Mouse (Mus musculus) adrenal gland, postnatal 36 days (tissue): Measurements from ENCODE around the gene Hsf5. TPM values are rescaled to one million over a fixed set of nuclear protein-coding genes. Genes with fewer than 3 reads are reported as not detected.

Experiments used
- DNase-seq, 2 experiments: peaks; one replicate each; pipeline ENCODE4 v3.0.0; 2021; ENCODE audit warnings: mixed read lengths in 1 of 2
- total RNA-seq, 2 experiments: library from RNA; stranded (reverse); gene quantifications; 2 replicates each; pipeline ENCODE4 v1.2.3; 2021

Gene Hsf5
- total RNA-seq, 2 experiments from 2014 or later = 0.13 TPM; not detected in 1

DNA sequence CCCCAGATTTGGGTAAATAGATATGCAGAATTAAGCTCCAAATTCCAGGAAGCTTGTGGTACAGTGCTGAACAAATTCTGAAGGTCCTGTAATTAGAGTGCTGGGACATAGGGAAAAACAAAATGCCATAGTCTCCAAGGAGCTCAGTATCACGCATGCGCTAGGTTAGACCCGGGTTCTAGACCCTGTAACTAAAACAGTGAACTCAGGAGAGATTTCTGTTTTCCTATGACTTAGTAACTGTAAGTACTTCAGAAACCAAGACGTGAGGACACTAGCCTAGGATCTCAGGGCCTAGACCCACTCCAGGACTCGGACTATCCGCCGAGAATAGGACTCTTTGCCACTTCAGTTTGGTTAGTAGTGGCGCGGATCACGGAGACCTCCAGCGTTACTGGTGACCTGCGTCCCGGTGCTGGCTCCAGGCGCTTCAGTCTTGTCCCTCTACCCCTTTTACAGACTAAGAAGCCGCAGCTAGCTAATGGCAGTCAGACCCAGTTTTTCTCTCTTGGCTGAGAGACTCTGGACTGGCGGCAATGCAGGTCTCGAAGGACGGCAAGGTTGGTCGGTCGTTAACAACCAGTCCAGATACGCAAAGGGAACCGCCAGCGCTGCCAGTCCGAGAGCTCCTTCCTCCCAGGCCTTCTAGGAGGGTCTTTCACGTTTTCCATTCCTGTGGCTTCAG, 26.0 kb upstream of the Hsf5 start:
- DNase-seq = peak; percentile 36 to 50

GRCm38 (mm10) chr11:87591526-87592353, 25.2 kb upstream of the Hsf5 start, which contains the start of gene Mtmr4:
Gene Mtmr4 (plus strand): TSS chr11:87592162.
- DNase-seq = peak; percentile 99 to 100

DNA sequence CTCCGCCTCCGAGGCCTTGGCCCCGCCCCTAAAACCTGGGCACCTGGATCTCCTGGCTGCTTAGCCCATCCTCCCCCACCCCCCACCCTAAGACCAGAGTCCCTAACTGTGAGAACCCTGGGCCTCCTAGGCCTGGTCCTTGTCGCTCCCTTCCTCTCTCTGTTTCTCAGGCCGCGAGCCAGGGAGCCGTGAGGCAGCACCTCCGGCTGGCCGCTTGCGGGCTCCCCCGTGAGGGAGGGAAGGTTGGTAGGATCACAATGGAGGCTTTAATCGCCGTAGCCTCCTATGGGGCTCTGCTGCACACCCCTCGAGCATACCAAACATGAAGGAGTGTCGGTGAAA, 24.6 kb upstream of the Hsf5 start:
- DNase-seq = no peak

- DNase-seq = peak in 1 of 2 experiments; percentile 49
Observed at GRCm38 (mm10) chr11:87592713-87593598, 24.0 kb upstream of the Hsf5 start.

DNA sequence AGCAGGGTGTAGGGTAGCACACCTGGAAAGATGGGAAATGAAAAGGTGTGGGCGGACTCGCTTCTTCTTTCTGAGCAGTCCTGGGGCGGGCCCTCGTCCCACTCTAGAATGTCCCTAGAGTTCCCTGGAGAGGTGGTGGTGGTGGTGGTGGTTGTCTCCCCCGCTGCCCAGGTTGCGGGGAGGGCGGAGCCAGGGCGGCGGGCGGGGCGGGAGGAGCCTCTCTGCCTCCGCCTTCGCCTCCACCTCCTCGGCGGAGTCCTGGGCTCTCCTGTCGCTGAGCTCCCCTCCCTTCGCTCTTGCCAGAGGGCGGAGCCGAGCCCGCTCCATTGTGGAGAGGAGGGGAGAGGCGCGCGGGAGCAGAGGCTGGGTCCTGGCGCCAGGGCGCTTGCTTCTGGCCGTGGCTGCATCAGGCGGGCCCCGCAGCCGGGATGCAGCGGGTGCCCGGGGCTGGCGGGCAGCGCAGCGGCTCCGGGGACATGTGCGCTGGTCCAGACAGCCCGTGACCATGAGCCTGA, 21.6 kb upstream of the Hsf5 start:
- DNase-seq = peak; percentile 93 to 94

DNA sequence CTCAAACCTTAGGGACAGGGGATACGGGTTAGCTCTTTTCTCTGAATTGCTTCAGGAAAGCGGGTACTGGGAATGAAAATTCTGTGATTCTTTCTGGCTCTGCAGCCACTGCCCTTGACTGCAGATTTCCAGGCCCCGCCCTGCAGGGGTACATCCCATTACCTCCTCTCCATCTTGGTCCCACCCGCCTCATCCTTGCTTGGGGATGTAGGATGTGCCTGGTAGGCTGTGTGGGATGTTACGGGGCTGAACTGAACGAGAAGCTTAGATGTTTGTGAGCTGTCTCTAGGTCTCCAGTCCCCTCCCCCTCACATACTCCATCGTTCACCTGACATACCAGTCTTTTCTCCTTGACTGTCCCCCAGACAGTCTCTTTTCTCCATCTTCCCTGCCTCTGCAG, 21.0 kb upstream of the Hsf5 start:
- peak in 1 of 2 experiments; percentile 36 for DNase-seq

GRCm38 (mm10) chr11:87596492-87596891, 20.5 kb upstream of the Hsf5 start:
- no peak for DNase-seq

DNA sequence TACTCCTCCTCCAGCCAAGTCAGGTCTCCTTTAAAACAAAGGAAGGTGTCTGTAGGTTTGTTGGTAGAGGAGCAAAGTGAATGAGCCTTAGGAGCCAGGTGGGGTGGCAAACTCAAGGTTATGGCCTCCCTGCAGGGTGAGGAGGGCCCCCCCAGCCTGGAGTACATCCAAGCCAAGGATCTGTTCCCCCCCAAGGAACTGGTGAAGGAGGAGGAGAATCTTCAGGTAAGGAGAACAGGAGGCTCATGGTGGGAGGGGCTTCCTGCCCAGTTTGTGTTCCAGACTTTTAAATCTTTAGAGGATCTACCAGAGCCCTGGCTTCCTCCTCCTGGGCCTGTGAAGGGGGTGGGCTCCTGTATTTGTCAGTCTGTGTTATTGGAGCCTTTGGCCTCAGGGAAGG, 19.9 kb upstream of the Hsf5 start:
- no peak for DNase-seq

- peak in 1 of 2 experiments; percentile 31 for DNase-seq
Observed at GRCm38 (mm10) chr11:87599395-87600089, 17.4 kb upstream of the Hsf5 start.

DNA sequence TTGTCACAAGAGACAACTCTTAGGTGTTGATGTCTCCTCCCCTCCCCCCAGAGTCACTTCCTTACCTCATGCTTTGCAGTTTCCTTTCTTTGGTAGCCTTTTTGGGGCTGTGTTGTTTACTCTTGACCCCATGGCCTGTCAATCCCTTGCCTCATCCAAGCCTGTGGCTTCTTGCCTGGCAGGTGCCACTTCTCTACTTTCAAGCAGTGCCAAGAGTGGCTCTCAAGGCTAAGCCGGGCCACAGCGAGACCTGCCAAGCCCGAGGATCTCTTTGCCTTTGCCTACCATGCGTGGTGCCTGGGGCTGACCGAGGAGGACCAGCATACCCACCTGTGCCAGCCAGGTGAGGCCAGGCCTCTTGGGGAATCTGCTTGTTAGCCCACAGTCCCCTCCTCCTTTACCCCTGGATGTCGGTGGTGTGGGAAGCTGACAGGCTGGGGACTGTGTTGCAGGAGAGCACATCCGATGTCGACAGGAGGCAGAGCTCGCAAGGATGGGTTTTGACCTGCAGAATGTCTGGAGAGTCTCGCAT, 16.6 kb upstream of the Hsf5 start:
- DNase-seq = no peak

- no peak for DNase-seq
Observed at GRCm38 (mm10) chr11:87602234-87602633, 14.7 kb upstream of the Hsf5 start.

DNA sequence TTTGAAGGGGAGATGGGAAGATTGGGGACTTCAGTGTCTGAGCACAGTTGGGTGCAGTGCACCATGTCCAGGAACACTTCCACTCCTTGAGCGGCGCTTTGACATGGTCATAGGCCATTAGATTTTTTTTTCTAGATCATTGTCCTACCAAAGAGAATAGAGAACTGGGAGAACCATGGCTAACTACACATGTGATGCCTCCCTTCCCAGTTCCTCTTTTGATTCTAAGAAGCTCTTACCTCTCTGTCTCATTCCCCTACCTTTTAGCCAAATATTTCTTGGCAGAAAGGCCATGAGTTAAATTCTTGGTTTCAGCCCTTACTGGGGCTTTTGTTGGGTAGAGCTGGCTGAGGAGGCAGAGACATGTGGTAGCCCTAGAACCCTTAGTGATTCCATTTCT, 13.4 kb upstream of the Hsf5 start:
- DNase-seq = no peak

DNA sequence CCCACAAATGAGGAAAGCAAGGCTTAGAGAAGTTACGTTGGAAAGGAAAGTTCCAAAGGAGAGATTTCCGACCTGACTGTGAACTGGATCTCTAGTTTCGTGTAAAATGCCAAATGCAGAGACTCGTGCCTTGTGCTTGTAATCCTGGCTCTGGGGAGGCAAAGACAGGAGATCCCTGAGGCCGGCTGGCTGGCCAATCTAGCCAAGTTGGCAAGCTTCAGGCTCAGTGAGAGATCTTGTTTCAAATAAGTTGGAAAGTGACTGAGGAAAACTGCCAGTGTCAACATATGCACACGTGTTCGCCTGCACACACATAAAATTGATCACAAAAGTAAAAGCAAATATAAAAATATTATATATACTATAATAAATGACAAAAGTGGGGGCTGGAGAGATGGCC, 7.7 kb upstream of the Hsf5 start:
- DNase-seq = peak in 1 of 2 experiments; percentile 30

GRCm38 (mm10) chr11:87611547-87611946, 5.4 kb upstream of the Hsf5 start:
- no peak for DNase-seq

- no peak for DNase-seq
Observed at GRCm38 (mm10) chr11:87613972-87614371, 3.0 kb upstream of the Hsf5 start.

DNA sequence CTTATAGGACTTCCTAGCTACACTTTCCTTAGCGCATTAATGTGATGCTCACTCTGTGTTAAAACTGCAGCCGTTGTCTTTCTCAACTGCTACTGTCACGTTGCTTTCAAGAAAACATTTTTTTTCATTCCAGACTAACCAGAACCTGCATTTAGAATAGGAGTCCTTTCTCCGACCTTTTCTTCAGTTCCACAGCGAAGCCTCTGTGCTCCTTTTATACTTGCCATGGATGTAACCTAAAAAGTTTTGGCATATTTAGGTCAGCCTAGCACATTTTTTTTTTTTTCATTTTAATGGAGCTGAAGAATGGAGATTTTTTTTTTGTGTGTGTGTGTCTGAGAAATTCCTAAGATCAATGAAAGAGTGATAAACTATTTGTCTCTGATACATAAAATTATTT, 1.4 kb upstream of the Hsf5 start:
- no peak for DNase-seq

- no peak for DNase-seq
Observed at GRCm38 (mm10) chr11:87615952-87616351, 1.0 kb upstream of the Hsf5 start.

DNA sequence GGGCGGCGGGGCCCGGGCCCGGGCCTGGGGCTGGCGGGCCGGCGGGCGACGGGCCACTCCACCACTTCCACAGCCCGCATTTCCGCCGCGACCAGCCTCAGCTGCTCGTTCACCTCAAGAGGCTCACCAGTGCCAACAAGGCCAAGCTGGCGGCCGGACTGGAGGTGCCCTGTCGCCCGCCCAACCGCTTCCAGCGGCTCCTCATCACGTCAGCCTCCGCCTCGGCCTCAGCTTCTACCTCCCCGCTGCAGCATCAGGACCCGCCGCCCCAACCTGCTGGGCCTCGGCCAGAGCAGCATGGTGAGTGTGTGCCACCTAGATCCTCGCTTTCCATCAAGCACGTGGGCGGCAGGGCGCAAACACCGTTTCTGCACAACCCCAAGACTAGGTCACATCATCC, 642 bp downstream of the Hsf5 start:
- DNase-seq = no peak

DNA sequence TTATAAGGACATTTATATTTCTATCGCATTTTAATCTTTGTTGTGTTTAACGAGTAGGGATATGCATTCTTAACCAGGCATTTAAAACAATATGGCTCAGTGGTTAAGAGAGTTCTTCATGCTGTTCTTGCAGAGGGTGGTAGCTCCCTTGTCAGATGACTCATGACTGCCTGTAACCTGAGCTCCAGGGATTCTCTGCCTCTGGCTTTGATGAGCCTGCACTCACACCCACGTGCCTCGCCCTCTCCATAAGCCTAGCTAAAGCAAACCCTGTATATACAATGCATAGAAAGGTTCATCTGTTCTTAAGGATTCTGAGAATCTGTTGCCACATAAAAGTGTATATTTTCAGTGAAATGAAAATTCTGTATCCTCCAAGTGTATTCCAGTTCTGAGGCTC, 6.2 kb downstream of the Hsf5 start:
- no peak for DNase-seq

- peak; percentile 49 to 66 for DNase-seq
Observed at GRCm38 (mm10) chr11:87629859-87630258, 12.9 kb downstream of the Hsf5 start.

DNA sequence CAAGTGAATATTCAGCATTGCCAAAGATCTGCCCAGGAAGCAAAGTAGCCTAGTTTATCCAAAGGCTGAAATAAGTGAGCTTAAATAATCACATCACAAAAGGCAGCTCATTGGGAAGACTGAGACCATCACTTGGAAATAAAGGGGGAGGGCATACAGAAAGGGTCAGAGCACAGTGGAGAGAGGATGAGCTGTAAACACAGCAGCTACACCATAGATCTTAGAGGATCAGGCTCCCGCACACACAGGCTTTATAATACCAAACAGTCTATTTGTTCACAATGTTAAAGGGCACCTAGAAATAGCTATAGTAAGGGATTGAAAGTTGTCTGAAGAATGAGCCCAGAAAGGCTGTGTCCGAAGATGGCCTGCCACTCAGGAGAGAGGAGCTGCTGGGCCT, 21.8 kb downstream of the Hsf5 start:
- no peak for DNase-seq
